Mouse (Mus musculus) common myeloid progenitor, adult 5-6 weeks (primary cell): ENCODE results near the gene Sec23b. TPM values are rescaled to one million over a fixed set of nuclear protein-coding genes. Genes with fewer than 3 reads are reported as not detected.
"Not testable (repeated sequence)": the region's sequence is repeated elsewhere in the genome, so short reads cannot be mapped to it uniquely, and the experiment has no call there.

Experiments used
- ATAC-seq: replicated peaks from 2 replicates; pipeline ENCODE4 v1.8.0; 2016; ENCODE audit warnings: low read depth, mild to moderate bottlenecking, moderate TSS enrichment, inconsistent platforms; ENCODE audit not compliant: poor library complexity, severe bottlenecking
- total RNA-seq: library from RNA; stranded (forward); fragments of 200-1000, 187-1606 nt; gene quantifications from 2 replicates; pipeline ENCODE4 v1.2.3, GENCODE M21; 2017

Sec23b gene
- 72.4 and 83.9 TPM in 2 replicates for total RNA-seq

GRCm38 (mm10) chr2:144555820-144556552 lies at the start of gene Sec23b:
Gene Sec23b, plus strand, starts transcription at chr2:144556229.
- peak; percentile 96 for ATAC-seq

- no peak for ATAC-seq
Measured at GRCm38 (mm10) chr2:144514619-144515018, 41.4 kb upstream of the Sec23b start.

GRCm38 (mm10) chr2:144519772-144520171 lies 36.3 kb upstream of the Sec23b start:
- ATAC-seq: no peak

- no peak for ATAC-seq
Measured at GRCm38 (mm10) chr2:144525856-144526255, 30.2 kb upstream of the Sec23b start.

GRCm38 (mm10) chr2:144526981-144527820 lies 28.8 kb upstream of the Sec23b start, which contains the start of the genes Dzank1 and Polr3f:
Gene Dzank1, minus strand, starts transcription at chr2:144527414.
Gene Polr3f, plus strand, starts transcription at chr2:144527718.
- peak; percentile 96 for ATAC-seq

- ATAC-seq: peak; percentile 30; the same call in 1 of the 2 replicates
Measured at GRCm38 (mm10) chr2:144527821-144528174, 28.2 kb upstream of the Sec23b start.

- ATAC-seq: no peak
Measured at GRCm38 (mm10) chr2:144537123-144537522, 18.9 kb upstream of the Sec23b start.

GRCm38 (mm10) chr2:144541246-144541645 lies 14.8 kb upstream of the Sec23b start:
- ATAC-seq: peak; percentile 54; the same call in 1 of the 2 replicates

- no peak for ATAC-seq
Measured at GRCm38 (mm10) chr2:144543670-144544069, 12.4 kb upstream of the Sec23b start.

GRCm38 (mm10) chr2:144544630-144545029 lies 11.4 kb upstream of the Sec23b start:
- ATAC-seq: no peak

- no peak for ATAC-seq
Measured at GRCm38 (mm10) chr2:144545061-144545460, 11.0 kb upstream of the Sec23b start.

GRCm38 (mm10) chr2:144545481-144545880 lies 10.5 kb upstream of the Sec23b start:
- no peak for ATAC-seq

- ATAC-seq: no peak
Measured at GRCm38 (mm10) chr2:144547559-144547958, 8.5 kb upstream of the Sec23b start.

GRCm38 (mm10) chr2:144550529-144550928 lies 5.5 kb upstream of the Sec23b start, which contains the start of gene Rbbp9:
Gene Rbbp9, minus strand, starts transcription at chr2:144550869.
- ATAC-seq: peak; percentile 90

- ATAC-seq: no peak
Measured at GRCm38 (mm10) chr2:144553905-144554304, 2.1 kb upstream of the Sec23b start.

GRCm38 (mm10) chr2:144555286-144555819 lies 676 bp upstream of the Sec23b start:
- peak; percentile 24 for ATAC-seq

- 0 out of 2 replicates have a peak, but pooled peaks have one; percentile 50 for ATAC-seq
Measured at GRCm38 (mm10) chr2:144588723-144589122, 32.7 kb downstream of the Sec23b start.

GRCm38 (mm10) chr2:144593036-144593435 lies 37.0 kb downstream of the Sec23b start:
- ATAC-seq: not testable (repeated sequence)

GRCm38 (mm10) chr2:144593951-144594651 lies 38.1 kb downstream of the Sec23b start, which contains the start of gene Smim26:
Gene Smim26, plus strand, starts transcription at chr2:144594054.
- peak; percentile 99 for ATAC-seq

GRCm38 (mm10) chr2:144598006-144598405 lies 42.0 kb downstream of the Sec23b start:
- no peak for ATAC-seq
